In genomic region chr12:80982326-80982725, GRCm38 (mm10) we compare ENCODE assay signal across 9 mouse cellular contexts. TPM values are rescaled to one million over a fixed set of nuclear protein-coding genes. Genes with fewer than 3 reads are reported as not detected.
A peak's percentile ranks its signal among the peaks of the same experiment; 100 is the strongest.
DNase-seq lines count a peak whose midpoint lies in the region; ATAC-seq and TF ChIP-seq lines count a peak whose summit lies in the region.
"Had no signal": no experiment of that assay in that cellular context is flagged by ENCODE, and none has a peak within 500 bp of the region (broad histone marks: within the 10 kb centered on the region; RNA-seq: fewer than 3 reads in every experiment).

No protein-coding gene starts in this region.

- peak; percentile 51 for DNase-seq in 416B (ENCODE audit: low read depth)
- peak; percentile 44 for DNase-seq in c-Kit-positive CD71-negative TER-119-negative erythroid progenitor cells, embryonic 14.5 days (ENCODE audit: low read depth)
- DNase-seq in forebrain, embryonic 14.5 days (ENCODE audit: low spot score): peak; percentile 79
- peak; percentile 73 for DNase-seq in kidney, postnatal 14 days
- peak; percentile 83 for DNase-seq in liver, postnatal 0 days
- peak; percentile 62 for DNase-seq in right cerebral cortex, postnatal 14 days

- H3K27ac ChIP-seq in forebrain, embryonic 14.5 days (ENCODE audit: low read depth, low read length): no peak overlapping the region
- no peak overlapping the region for H3K27ac ChIP-seq in liver, postnatal 0 days (ENCODE audit: low read depth)
- H3K27ac ChIP-seq: limb, embryonic 15.5 days had no signal

- H3K9me3 ChIP-seq in E14TG2a.4 (ENCODE audit: low read length): no peaks in the 10 kb centered on the region
- H3K9me3 ChIP-seq in forebrain, embryonic 14.5 days (replicated peaks; ENCODE audit: control insufficient read depth, low read length): no peaks in the 10 kb centered on the region
- no peaks in the 10 kb centered on the region for H3K9me3 ChIP-seq in liver, postnatal 0 days (ENCODE audit: low read length)
- H3K9me3 ChIP-seq: limb, embryonic 15.5 days had no signal

- H3K4me1 ChIP-seq in E14TG2a.4 (replicated peaks; ENCODE audit: low read depth, low read length): peaks cover 5% of the 10 kb centered on the region
- no peaks in the 10 kb centered on the region for H3K4me1 ChIP-seq in forebrain, embryonic 14.5 days (ENCODE audit: control insufficient read depth, insufficient read depth, low read length)
- no peaks in the 10 kb centered on the region for H3K4me1 ChIP-seq in liver, postnatal 0 days (ENCODE audit: insufficient read depth)
- H3K4me1 ChIP-seq: limb, embryonic 15.5 days had no signal

- H3K4me3 ChIP-seq in E14TG2a.4 (replicated peaks; ENCODE audit: low read length): no peak overlapping the region
- H3K4me3 ChIP-seq in forebrain, embryonic 14.5 days (ENCODE audit: low read depth, low read length): no peak overlapping the region
- no peak overlapping the region for H3K4me3 ChIP-seq in liver, postnatal 0 days (ENCODE audit: low read depth, low read length)
- H3K4me3 ChIP-seq: limb, embryonic 15.5 days had no signal

- 0% methylated on average over 7 of the region's 7 CpGs for whole genome bisulfite sequencing in forebrain, embryonic 14.5 days
- WGBS in liver, postnatal 0 days (ENCODE audit: insufficient replicate concordance): under 1% methylated on average over 7 of the region's 7 CpGs

- peaks cover 3% of the 10 kb centered on the region; the same call in 1 of the 2 replicates for H3K27me3 ChIP-seq in E14TG2a.4 (ENCODE audit: insufficient read depth, low read length)
- H3K27me3 ChIP-seq in forebrain, embryonic 14.5 days (replicated peaks; ENCODE audit: control insufficient read depth, insufficient read depth, low read length): no peaks in the 10 kb centered on the region
- no peaks in the 10 kb centered on the region for H3K27me3 ChIP-seq in liver, postnatal 0 days (ENCODE audit: insufficient read depth, low read length)
- H3K27me3 ChIP-seq: limb, embryonic 15.5 days had no signal

- H3K9ac ChIP-seq in forebrain, embryonic 14.5 days (ENCODE audit: low read length): no peak overlapping the region
- no peak overlapping the region for H3K9ac ChIP-seq in liver, postnatal 0 days (replicated peaks)
- H3K9ac ChIP-seq: limb, embryonic 15.5 days had no signal

- no peaks in the 10 kb centered on the region for H3K36me3 ChIP-seq in E14TG2a.4 (ENCODE audit: insufficient read depth, low read length)
- no peaks in the 10 kb centered on the region for H3K36me3 ChIP-seq in forebrain, embryonic 14.5 days (ENCODE audit: control insufficient read depth, insufficient read depth, low read length)
- no peaks in the 10 kb centered on the region for H3K36me3 ChIP-seq in liver, postnatal 0 days (replicated peaks; ENCODE audit: insufficient read depth, low read length)
- H3K36me3 ChIP-seq: limb, embryonic 15.5 days had no signal

- H3K4me2 ChIP-seq in forebrain, embryonic 14.5 days (ENCODE audit: low read length): no peak overlapping the region
- no peak overlapping the region for H3K4me2 ChIP-seq in liver, postnatal 0 days (ENCODE audit: low read depth, low read length)
- H3K4me2 ChIP-seq: limb, embryonic 15.5 days had no signal

- TF ChIP-seq CTCF in E14TG2a.4 (conservative IDR thresholded peaks at IDR 0.05; ENCODE audit: low read length): peak; percentile 94
- peak; percentile 96 for TF ChIP-seq CTCF in liver, postnatal 0 days (IDR thresholded peaks at IDR 0.05; ENCODE audit: low read depth)

- no peak for TF ChIP-seq EP300 in liver, postnatal 0 days (IDR thresholded peaks at IDR 0.05; ENCODE audit: low read depth)

- ATAC-seq in forebrain, embryonic 14.5 days: peak; percentile 60
- ATAC-seq in liver, postnatal 0 days: no peak
- ATAC-seq in activated CD4-positive, CD25-positive, alpha-beta regulatory T cell, adult 4 months: no peak

RNA-seq across cellular contexts. Expression of gene Slc10a1, which starts 13.8 kb away (rescaled TPM):
- 0.10 and 0.22 TPM in 2 replicates for polyA plus RNA-seq in forebrain, embryonic 14.5 days (2014; fragmentation: Nextera tagmentation; extraction: Ambion mirVana)
- 500 and 502 TPM in 2 replicates for polyA plus RNA-seq in liver, postnatal 0 days (2015; fragmentation: Nextera tagmentation; extraction: Ambion mirVana)
- polyA plus RNA-seq in activated CD4-positive, CD25-positive, alpha-beta regulatory T cell, adult 4 months (2017; shearing (Covaris generic)): 1 to 10 TPM in 1 of 2 experiments, under 1 TPM in 1; 0.52 to 1.4 TPM

RNA-seq across cellular contexts. Expression of gene Srsf5, which starts 37.0 kb away (rescaled TPM):
- 245 and 274 TPM in 2 replicates for polyA plus RNA-seq in forebrain, embryonic 14.5 days (2014; fragmentation: Nextera tagmentation; extraction: Ambion mirVana)
- polyA plus RNA-seq in liver, postnatal 0 days (2015; fragmentation: Nextera tagmentation; extraction: Ambion mirVana): 249 and 270 TPM in 2 replicates
- 100 to 1,000 TPM; 438 to 465 TPM for polyA plus RNA-seq in activated CD4-positive, CD25-positive, alpha-beta regulatory T cell, adult 4 months (2017; shearing (Covaris generic))

RNA-seq across cellular contexts. Expression of gene Smoc1, which starts 44.3 kb away (rescaled TPM):
- polyA plus RNA-seq in forebrain, embryonic 14.5 days (2014; fragmentation: Nextera tagmentation; extraction: Ambion mirVana): 7.1 and 10.1 TPM in 2 replicates
- polyA plus RNA-seq in liver, postnatal 0 days (2015; fragmentation: Nextera tagmentation; extraction: Ambion mirVana): 12.3 and 15.5 TPM in 2 replicates
- under 1 TPM in 1 of 2 experiments, not detected in 1; 0.53 TPM for polyA plus RNA-seq in activated CD4-positive, CD25-positive, alpha-beta regulatory T cell, adult 4 months (2017; shearing (Covaris generic))

Comparison
In these comparisons a context has a peak if more than half of its experiments do, and no peak if none do; other contexts are left out.
1. RNA of gene Slc10a1, which starts 13.8 kb away (polyA plus RNA-seq): 500 to 502 TPM in liver, postnatal 0 days; 0.52 to 1.4 TPM in activated CD4-positive, CD25-positive, alpha-beta regulatory T cell, adult 4 months and 0.10 to 0.22 TPM in forebrain, embryonic 14.5 days; every median in the first group is over 100 times any median in the second.
2. Peak in every context shown above with its lines, with median percentiles within 50 percentile points of each other: DNase-seq.